Mouse (Mus musculus) heart, embryonic 12.5 days (tissue): ENCODE data around the gene Cep78. TPM values are rescaled to one million over a fixed set of nuclear protein-coding genes. Genes with fewer than 3 reads are reported as not detected.

Source experiments
- polyA plus RNA-seq: library from polyadenylated mRNA; unstranded; fragments of >200 nt; fragmentation: Nextera tagmentation; extraction: Ambion mirVana; gene quantifications from 2 replicates; pipeline ENCODE4 v1.2.1, GENCODE M21; 2016

Gene Cep78
- polyA plus RNA-seq, 1 experiment from 2014 or later = 16.7 TPM

Other genes starting within 250 kb of the Cep78 start
- 49.8 and 53.0 TPM in 2 replicates for gene Psat1, start 37.7 kb downstream of the Cep78 start, polyA plus RNA-seq
- 18.1 and 18.7 TPM in 2 replicates for gene Gnaq, start 147.8 kb upstream of the Cep78 start, polyA plus RNA-seq